Mouse (Mus musculus): ENCODE measurements at regions not wholly inside any gene's neighbourhood (a gene's known extent, or its start where the extent isn't known, plus 50 kb on each side); places are given as distances from the start of the nearest gene placed in this dataset.

DNA sequence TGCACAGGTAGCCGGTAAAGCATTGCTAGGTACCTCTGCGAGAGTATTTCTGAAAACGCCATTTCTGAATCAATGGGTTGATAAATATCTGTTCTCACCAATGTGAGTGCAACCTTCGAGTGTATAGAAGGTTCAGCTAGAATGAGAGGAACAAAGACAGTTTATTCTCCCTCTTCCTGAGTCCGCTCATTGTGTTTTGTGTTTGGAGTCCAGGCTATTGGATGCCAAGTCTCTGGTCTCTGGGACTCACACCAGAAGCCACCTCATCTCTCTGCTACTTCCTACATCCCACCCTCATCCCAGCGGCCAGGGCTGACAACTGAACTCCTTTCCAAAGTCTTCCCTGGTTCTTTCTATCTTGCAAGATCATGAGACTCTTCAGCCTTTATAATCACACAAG lies 62.7 kb downstream of the Lrrc30 start:
- no peak for DNase-seq

DNA sequence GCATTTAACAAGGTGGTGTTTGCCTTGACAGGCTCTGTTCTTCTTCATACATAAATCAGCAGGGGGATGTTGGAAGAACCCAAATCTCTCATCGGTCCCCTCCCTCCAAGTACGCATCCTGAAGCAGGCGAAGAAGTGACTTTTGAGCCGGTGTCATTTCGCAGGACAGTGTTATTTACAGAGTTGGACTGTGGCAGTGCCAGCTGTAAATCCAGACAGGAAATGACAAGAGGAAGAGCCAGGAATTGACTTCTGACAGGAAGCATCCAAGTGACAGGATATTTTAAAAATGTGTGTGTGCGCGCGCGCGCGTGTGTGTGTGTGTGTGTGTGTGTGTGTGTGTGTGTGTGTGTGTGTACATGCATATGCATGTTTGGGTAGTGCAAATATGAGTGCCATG lies 66.3 kb downstream of the Lrrc30 start:
- no peak for DNase-seq

DNA sequence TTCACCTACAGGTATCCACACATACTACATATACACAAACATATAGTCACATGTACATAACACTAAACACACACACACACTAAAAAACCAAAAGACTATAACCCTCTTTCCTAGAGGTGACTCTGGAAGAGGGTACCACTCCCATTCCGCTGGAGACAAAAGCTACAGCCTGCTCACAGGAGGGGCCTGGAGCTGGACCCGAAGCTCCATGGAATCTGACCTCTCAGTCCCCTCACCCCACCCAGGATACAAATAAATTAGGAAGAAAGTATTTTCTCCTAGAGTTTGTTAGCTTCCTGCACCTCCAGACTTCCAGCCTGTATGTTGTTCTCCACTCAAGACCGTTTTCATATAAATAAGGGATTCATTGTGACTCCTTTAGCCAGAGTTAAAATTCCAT lies 66.8 kb downstream of the Lrrc30 start:
- no peak for DNase-seq

DNA sequence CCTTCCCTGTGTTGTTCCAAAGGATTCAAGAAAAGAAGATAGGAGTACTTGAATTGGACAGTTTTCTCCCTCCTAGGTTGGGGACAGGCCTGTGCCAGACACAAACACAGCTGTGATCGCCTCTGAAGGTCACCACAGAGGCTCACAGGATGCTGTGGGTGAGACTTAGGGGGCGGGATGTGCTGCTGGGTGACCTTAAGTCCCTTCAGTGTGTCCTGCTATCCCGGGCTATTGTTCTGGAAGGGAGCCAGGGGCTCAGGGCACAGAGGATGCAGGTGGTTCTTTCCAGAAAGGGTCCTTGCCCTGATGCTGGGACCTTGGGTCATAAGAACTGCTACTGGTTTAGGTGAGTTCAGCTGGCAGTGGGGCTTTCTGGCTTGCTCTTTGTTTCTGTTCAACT lies 67.7 kb downstream of the Lrrc30 start:
- no peak for DNase-seq

DNA sequence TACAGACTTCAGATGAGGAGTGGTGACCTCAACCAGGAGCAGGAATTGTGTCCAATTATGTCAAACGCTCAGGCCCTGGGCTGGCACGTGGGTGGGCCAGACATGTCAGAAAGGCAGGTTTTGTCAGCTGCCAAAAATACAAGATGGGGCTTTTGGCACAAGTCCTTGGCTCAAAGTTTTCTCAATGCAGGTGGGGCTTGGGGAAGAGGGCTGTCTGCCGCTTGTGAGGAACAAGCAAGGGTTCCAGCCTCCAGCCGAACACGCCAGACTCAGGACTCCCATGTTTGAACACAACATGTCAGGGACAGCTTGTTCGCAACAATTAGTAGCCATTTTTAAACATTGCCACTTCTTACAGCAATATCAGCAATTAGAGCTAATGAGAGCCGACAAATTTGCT lies 69.5 kb downstream of the Lrrc30 start:
- DNase-seq = no peak

DNA sequence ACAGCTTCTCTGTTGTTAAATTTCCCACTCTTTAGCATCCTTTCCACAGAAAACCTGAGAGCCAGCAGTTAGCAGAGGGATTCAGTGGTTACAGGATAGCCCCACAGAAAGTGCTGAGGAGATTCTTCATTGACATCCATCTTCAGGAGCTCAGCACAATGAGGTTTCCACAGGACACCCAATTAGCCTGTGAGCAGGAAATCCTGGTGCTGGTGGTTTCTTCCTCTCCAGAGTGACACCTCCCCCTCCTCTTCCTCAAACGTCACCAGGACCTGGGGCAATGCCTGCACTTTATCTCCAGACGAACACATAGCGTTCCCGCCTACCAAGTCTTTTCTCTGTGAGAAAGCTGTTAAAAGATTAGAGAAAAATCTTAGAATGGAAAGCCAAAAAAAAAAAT lies 70.7 kb downstream of the Lrrc30 start:
- DNase-seq = no peak

DNA sequence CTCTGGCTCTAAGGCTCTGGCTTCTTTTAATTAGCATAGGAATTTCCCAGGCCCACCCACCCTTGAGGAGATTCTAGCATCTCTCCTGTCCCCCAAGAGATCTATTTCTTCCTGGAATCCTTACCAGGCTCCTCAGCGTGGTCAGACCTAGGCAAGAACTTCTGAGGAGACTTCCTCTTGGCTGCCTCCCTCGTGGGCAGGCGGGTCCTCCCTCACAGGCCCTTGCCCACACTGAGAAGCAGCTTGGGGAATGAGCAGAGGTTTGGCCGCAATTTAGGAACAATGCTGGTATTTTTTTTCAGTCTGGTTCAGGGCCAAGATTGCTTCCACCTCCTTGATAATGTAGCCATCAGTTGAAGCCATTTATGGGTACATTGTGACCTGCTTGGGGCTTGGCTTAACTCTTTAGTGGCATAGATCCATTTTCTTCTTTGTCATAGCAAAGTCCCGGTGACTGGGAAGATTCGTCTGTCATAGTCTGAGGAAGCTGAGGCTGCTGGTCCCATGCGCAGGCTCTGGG lies 75.1 kb downstream of the Lrrc30 start:
- no peak for DNase-seq

DNA sequence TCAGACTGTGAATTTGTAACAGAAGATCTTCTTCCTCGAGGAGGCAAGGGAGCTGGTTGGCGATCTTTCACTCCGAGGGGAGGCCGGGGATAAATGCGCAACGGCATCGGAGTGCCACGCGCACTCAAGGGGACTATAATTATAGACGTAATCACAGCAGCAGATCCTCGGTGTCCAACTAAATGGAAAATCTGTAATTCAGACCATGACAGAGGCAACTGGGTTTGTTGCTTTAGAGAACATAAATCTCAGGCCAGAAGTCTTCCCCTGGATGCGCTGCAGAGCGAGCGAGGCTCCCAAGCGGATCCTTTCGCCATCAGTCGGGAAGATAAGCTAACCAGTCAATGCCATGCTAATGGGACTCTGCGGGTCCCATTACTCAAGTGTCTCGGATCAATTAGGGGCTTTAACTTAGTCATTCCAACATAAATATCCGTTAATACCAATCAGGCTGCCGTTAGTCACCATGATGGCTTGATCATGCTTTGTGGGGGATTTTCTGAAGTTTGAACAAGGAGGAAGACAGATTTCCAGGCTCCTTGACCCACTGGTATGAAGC lies 79.9 kb downstream of the Lrrc30 start:
- no peak for DNase-seq

DNA sequence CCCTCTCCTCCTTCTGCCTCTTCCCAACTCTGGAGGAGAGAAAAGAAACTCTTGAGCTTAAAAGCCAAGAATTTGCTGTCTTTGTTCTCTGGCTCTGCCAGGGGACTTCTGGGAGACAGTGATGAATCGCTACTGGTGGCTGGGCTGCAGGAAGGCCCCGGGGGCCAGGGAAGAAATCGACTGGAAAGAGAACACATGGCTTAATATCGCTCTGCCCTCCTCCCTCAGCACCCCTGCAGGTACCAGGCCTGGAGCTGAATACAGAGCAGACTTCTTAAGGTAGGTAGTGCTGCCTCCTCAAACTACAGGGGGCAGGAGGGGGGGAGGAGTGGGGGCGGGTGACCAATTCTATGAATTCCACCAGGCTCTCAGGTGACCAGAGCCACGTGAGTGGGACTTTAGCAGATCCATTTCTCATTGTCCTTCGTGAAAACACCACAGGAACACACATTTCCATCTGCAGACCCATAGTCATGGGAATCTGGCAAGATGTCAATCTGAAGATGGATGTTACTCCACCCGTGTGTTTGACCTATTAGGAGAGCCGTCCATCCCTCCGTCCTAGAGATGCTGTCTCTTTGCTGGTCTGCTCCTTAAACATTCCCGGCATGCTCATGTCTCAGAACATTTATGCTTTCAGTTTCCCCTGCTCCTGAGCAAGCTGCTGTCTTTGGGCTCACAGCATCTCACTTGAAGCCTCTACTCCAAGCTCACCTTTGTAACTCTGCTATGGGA lies 83.4 kb downstream of the Lrrc30 start:
- no peak for DNase-seq

DNA sequence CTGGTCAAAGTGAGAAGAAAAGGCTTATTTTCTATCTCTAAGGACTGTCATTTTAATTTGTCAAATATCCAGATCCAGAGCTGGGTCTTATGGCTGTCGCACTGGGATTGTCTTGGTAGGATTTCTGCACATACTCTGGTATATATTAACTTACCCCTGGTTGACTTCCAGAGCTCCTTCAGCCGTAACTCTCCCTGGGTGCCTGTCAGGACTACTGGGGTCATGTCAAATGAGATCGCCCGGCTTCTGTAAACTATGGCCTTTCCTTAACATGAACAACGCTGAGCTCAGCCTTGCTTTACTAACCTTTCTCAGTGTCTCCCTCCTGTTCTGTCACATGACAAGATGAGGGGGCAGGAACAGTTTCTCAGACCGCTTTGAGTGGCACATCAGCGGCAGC lies 88.1 kb downstream of the Lrrc30 start:
- DNase-seq = no peak

DNA sequence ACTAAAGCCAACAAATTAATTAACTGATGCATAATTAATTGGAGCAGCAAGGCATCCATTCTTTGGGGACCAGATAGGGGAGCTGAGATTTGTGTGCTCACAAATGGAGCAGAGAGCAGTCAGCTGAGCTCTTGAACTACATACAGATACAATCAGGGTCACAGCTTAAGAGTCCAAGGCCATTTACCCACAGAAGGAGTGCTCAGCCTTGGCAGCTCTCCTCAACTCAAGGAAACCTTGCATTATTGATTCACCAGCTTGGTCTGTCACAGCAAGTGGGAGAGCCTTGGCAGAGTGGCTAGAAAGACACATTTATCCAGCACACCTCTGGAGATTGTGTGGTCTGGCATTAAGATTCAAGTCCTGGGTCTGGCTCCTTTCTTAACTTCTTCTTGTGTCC lies 100.2 kb downstream of the Lrrc30 start:
- DNase-seq = no peak

DNA sequence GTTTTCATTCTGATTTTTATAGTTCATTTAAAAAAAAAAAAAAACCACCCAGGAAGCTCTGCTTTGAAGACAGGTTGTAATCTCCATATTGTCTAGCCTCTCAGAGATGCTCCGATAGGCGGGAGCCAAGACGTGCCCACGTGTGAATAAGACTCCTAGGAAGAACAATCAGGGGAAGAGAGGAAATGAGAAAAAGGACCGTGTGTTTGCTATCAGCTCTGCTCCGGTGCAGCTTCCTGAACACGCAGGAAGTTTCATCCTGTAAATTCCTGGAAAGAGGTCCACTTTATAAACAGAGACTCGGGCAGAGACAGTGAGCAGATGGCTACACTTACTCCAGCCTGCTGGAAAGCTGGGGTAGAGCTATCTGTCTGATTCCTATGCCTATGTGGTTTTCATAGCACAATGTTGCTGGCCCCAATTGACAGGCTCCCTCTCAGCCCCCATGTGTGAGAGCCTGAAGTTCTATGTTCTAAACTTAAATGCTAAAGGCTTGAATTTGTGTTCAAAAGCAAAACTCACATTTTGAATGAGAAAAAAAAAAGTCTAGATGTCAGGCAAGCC lies 111.6 kb downstream of the Lrrc30 start:
- no peak for DNase-seq

DNA sequence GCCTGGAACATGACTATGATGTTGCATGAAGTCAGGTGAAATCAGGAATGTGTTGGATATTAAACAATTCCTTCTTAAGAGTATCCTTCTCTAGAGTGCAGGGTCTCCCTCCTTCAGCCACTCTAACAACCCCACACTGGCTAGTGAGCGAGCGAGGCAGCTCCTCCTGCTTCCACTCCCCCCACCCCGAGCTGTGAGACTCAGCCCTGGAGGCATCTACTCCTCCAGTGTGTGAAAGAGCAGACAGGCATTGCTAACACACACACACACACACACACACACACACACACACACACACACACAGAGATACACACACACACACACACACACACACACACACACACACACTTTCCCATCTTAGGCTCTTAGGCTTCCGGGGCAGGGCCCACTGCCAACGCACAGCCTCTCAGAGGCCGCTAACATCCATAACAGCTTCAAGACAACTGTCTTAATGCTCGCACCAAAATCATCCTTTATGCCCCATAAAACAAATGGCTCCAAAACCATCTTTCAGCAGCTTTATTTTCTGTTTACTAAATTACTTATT lies 116.8 kb downstream of the Lrrc30 start:
- DNase-seq = no peak

DNA sequence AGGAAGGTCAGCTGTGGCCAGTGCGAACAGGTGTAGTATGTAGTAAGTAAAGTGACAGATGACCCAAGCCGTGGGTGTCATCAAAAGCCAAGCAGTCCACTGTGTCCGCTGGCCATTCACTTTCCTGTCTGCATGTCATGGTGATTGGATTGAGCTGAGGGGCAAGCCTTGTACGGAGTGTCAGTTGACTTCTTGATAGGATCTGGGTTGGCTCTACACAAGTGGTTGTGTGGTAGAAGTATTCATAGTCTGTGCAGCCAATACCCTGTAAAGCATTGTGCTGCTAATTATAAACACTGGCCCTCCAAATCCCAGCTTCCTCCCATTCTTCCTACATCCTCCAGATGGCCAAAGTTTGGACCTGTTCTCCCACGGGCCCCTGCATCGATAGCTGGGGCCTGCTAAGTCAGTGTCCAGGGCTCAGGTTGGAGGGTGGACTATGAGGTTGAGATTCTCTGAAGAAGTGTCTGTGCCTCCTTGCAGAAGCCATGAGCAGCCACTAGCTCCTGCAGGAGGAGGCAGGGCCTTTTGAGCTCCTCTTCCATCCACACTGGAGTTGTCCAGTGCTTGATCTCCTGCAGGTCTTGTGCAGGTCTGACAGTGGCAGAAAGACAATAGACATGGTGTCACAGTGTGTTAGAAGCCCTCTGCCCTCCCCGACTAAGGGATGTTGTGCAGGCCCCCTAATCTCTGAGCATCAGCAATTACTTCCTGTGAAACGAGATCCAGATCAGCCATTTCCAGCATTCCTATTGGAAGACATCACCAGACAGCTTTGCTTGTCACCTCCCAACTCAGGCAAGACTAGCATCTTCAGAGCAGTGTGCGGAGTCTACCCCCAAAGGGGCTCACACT lies 117.9 kb downstream of the Lrrc30 start:
- no peak for DNase-seq

DNA sequence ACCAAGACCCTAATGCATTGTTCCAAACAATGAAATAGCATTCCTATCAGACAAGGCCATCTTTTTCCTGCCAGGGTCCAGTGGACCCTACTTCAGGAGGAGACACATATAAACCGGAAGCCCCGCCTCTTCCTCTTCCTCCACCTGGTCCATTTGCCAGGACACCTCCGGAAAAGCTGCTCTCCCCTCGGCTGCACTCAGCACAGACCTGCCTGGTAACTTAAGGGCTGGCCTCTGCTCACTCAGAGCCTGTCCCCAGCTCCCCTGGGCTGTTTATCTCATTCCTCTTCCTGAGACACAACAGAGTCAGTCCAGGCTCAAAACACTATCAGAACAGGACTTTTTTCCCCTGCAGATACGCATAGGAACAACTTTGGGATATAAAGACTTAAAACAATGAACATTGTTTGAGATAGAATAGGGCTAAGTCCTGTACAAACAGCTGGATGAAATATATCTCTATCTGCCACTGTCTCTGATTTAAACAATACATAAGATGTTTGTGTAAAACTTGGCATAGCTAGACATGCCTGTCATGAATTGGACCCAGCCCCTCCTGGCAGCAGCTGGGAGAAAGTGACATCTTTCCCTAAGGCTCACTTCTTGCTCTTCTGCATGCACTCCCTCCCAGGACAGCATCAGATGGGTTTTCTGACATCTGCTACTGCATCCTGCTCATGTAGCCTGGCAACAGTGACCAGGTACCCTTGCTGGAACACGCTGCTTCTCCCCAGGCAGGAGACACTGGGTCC lies 119.6 kb downstream of the Lrrc30 start:
- DNase-seq = no peak

DNA sequence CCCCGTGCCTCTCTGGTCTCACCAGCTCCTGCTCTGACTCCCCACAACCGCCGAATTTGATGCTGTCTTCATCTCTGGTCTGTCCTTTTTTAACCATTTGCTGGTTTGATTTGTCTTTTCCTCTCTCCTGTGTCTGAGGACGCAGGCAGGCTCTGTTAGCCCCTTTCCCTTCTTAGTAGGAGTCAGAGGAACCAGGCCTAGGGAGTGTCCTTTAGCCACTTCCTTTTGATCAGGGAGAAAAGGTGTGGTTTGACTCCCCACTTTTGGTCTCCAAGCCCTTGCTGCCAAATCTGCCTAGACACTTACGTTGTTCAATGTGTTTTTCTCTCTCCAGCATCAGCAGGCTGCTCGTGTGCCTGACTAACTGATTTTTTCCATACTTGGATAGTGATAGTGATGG lies 120.5 kb downstream of the Lrrc30 start:
- no peak for DNase-seq

DNA sequence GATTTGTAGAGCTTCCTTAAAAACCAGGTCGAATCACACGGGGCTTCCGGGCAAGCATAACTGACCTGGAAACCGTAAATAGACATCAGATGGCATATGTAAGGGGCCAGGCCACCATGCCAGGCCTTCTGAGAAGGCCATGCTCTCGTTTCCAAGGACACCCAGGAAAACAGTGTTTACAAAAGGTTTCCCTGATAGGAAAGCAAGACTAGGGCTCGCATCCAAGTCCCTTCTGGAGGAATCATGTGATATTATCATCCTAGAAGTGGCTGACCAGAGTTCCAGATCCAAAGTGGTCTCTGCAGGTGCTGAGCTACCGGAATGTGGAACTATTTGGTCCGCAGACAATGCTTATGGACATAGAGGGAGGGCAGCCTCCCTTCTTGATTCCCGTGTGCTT lies 122.6 kb downstream of the Lrrc30 start:
- no peak for DNase-seq

DNA sequence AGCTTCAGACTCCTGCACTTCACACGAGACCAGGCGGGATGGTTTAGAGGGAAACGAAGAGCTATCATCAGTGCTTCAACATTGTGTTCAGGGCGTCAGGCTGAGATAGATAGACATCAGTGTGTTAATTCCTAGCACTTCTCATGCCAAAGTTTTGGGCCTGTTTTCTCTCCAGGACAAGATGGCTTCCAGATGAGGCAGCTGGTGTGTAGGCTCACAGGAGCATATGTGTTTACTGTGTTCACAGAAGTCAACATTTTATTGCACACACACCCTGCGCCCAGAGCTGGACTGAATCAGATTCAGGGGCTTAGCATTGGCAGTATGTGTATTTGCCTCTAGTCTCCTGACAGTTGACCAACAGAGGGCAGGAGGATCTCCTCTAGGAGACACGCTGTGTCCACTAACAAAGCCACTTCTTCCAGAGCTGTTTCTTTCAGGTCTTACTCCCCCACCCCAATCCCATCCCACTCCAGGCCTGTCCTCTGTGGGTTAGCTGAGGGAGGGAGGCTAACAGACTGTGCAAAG lies 123.4 kb downstream of the Lrrc30 start:
- DNase-seq = no peak

DNA sequence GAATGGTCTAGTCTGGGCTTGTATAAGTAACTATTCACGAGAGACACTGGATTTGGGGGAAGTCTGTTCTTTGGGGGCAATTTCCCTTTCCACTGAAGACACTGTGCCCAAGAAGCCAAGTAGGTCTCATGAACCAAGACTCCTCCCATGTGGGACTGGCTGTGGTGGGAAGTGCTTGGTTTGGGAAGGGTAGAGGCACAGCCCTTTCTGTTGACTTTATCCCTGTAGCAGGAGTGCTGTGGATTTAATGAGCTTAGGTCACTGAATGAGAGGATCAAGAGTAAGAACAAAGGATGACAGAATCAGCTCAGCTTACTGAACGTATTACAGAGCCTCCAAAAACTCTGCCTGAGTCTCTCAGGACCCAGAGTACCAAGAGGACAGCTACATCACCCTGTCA lies 124.2 kb downstream of the Lrrc30 start:
- no peak for DNase-seq

DNA sequence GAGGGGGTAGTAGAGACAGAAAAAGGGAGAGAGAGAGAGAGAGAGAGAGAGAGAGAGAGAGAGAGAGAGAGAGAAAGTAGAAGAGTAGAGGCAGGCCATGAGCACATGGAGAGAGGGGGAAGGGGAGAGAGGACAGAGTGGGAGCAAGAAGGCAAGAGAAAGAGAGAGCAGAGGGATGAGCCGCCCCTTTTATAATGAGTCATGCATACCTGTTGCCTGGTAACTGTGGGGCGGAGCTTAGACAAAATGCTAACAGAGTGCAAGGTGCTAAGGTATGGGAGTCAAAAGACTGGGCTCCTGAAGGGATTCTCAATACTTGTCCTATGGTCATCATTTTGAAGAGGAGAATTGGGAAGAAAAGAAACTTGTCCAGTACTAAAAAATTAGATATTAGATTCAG lies 126.1 kb downstream of the Lrrc30 start:
- no peak for DNase-seq

DNA sequence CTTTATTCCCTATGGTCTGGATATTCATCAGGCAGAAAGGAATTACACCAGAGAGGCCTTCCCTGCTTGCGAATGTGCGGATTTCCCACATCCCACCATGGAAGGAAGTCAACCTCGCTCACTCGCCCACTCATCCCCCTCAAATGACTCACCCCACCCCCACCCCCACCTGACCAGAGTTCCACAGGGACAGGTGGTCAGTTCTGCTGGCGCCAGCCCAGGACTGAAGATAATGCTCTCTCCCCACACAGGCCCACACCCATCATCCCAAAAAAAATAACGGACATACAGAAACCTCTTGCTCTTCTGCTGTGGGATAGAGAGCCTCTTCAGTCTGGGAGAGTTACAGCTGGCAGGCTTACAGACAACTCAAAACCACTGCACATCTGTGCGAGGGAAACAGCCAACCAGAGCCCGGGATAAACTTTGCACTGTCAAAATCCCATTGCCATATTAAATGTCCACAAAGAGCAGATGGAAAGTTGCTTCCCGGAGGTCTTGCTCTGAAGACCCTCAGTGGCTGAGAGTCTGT lies 128.0 kb downstream of the Lrrc30 start:
- DNase-seq = no peak
